Mouse (Mus musculus) cerebellum, adult 11 months (tissue): ENCODE data around the gene Hsdl2.
A peak's percentile ranks its signal among the peaks of the same experiment; 100 is the strongest.

Experiments used
- DNase-seq: peaks from one replicate; pipeline ENCODE4 v3.0.0; 2022

Hsdl2 gene

GRCm38 (mm10) chr4:59628255-59628654, 46.9 kb downstream of the Hsdl2 start:
- DNase-seq, result no peak

DNA sequence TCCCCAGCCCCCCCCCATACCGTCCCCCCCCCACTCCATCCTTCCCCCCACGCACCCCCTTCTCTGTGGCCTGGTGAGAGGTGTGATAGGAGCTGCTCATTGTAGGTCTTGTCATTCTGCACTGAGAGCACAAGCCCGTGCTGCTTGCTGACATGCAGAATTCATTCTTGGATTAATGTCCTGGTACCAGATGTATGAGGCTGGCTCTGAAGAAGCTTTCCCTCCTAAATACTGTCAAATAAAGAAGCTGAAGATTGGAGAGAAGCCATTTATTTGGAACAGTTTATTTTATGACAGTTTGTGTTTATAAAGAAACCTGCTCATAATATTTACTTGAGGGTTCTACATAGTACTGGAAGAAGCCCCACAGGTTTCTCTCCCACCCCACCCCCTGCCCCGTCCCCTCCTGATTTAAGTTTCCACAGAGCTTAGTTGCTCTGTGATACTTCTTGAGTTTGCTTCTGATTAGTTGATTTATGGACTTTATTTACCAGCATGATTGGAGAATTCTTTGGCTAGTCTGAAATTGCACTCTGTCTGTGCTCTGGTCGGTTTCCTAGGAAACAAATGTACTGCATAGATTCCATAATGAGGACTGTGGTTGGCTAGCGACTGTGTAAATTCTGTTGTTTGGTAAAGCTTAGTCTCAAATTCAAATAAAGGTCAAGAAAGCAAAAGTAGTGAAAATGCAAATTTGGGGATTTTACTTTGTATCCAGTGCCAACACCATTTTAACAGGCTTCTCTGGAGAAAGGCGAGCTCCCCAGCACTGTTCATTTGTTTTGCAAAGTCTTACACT, 47.9 kb downstream of the Hsdl2 start:
- DNase-seq, result no peak

DNA sequence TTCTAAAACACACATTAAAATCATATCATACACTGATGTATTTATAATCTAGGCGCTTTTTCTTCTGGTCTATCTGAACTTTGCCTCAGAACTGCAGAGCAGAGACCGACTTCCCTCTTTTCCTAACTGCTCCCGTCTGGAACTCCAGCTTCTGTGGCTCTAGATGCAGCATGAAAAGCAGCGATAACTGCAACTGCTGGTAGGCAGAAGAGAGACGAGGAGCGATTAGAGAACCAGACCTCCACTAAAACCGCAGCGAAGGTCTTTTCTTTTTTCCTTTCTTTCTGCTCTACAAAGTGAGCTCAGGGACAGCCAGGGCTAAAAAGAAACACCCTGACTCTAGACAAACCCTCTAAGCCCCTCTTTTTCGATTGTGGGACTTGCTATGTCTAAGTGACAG, 48.8 kb downstream of the Hsdl2 start:
- DNase-seq, result no peak

- DNase-seq, result no peak
These were observed 53.2 kb downstream of the Hsdl2 start for GRCm38 (mm10) chr4:59634532-59634931.

DNA sequence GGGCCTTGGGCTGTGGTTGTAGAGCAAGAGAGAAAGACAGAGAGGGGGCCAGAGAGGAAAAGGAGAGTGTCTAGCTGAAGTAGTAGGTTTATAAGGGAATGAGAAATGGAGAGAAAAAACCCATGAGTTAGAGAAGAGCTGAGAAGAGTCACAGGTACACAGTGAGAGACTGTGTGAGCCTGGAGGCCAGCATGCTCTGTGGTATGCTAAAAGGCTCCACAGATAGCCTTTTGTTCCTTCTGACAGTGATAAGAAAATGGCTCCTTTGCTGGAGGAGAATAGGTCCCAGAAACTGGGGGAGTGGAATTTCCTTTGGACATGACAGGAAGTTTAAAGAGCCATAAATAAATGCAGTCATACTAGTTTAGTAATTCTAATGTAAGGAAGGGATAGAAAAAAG, 57.8 kb downstream of the Hsdl2 start:
- no peak for DNase-seq

- DNase-seq, result no peak
These were observed 59.4 kb downstream of the Hsdl2 start for GRCm38 (mm10) chr4:59640720-59641119.

- DNase-seq, result no peak
These were observed 60.7 kb downstream of the Hsdl2 start for GRCm38 (mm10) chr4:59642039-59642438.

DNA sequence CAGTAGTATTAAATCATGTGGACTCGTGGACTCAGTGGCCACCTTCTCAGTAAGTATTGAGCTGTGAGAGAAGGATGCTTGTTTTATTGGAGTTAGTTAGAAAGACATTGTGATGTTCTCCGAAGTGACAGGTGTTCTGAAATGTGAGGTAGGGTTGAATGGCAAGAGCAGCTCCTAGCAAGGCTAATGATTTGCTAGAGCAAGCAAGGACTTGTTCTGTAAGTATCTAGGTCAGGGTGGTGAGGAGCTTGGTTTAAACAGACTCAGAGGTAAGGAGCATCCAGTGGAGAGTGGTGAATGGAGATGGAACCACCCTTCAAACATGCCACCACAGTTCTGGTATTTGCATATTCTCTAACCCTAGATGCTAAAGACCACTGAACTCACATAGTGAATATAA, 61.3 kb downstream of the Hsdl2 start:
- DNase-seq, result no peak

DNA sequence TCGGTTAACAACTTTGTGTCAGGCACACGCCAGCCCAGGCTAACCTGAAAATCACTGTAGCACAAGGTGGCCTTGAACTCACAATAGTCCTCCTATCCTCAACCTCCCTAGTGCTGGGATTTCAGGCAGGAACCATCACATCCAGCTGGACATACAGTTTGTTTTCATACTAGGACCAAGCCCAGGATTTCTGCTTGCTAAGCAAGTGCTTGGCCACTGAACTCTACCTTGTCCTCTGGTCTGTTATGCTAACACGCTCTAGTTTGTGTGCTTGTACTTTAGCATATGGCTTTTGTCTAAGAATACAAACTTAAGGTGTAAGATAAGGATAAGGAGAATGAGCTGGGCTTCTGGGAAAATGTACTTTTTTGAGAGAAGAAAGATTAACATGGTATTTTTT, 63.1 kb downstream of the Hsdl2 start:
- DNase-seq, result no peak

GRCm38 (mm10) chr4:59644992-59645391, 63.6 kb downstream of the Hsdl2 start:
- no peak for DNase-seq

GRCm38 (mm10) chr4:59645610-59646009, 64.2 kb downstream of the Hsdl2 start:
- no peak for DNase-seq

DNA sequence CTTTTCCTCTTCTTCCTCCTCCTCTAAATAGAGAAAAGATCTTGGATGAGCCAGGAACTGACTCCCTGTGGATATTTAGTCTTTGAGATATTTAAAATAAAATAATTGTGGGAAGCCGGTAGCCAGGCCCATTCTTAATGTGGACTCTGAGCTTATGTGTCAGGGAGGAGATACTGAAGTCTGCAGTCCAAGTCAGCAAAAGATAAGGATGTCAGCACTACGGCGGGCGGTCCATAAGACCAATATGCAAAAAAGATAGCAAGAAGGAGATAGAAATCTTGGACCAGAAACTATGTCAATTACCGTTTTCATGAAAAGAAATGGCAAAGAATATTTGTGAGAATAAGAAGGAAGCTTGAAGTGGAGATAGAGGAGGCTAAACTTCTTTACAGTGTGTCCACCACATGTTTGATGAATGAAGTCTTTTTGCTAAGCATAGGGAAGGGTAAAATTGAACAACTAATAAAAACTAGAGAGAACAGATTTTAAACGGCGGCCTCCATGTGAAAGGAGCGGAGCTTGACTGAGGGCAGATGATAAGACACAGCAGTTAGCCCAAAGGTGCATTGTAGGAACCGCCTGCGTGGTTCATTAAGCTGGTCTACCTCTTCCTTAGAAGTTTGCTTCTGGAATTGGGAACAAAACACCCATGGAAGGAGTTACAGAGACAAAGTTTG, 64.8 kb downstream of the Hsdl2 start:
- DNase-seq, result no peak

- no peak for DNase-seq
These were observed 67.8 kb downstream of the Hsdl2 start for GRCm38 (mm10) chr4:59649119-59649518.

DNA sequence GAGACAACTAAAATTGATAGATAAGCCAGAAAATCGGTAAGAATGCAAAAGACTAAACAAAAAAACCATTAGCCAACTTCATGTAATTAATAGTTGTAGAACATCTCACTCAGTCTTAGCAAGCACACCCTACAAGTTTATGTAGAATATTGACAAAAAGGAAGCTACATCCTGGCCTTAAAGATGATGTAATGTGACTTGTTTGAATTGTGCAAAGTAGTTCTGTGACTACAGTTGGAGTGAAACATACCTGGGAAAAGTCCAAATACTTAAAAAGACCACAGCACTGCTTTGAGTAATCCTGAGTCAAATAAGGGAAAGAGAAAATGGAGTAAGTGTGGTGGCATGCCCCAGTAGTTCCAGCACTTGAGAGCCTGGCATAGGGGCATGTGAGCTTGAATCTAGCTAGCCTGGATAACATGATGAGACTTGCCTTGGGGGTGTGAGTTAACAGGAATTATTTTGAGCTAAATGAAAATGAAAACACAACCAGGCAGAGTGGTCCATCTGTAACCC, 70.9 kb downstream of the Hsdl2 start:
- no peak for DNase-seq

DNA sequence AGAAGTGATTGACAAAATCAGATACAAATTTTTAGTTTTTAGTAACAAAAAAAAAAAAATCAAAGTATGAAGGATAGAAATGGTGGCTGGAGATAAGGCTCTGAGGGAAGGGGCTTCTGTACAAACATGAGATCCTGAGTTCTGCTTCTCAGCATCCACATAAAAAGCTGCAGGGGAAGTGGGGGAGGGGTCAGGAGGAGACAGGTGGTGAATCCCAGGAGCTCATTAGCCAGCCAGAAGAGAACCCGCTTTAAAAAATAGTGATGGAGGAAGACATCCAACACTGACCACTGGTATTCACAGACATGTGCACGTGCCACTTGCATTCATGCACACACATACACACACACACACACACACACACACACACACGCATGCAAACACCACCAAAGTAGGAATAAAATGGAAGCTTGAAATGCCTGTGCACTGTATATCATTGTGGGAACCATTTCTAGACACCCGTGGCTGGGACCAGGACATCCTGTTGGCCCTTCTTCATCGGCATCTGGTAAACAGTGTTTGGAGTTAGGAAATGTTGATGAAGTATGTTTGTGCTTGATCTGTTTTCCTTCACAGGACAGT, 74.8 kb downstream of the Hsdl2 start:
- DNase-seq, result peak; percentile 11

DNA sequence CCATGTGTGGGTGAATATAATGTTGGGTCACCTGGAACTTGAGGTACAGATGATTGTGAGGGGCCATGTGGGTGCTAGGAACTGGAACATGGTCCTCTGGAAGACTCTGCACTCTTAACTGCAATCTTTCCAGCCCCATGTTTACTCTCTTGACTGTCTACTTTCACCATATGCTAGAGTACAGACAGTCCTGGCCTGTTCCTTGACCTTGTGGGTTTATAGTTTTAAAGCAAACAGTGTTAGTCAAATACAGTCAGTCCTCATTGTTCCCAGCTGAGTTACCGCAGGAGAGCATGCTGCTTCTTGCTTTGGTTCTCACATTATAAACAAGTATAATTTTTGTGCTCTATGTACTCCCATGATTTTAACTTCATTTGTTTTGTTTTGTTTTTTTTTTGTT, 80.8 kb downstream of the Hsdl2 start:
- no peak for DNase-seq

DNA sequence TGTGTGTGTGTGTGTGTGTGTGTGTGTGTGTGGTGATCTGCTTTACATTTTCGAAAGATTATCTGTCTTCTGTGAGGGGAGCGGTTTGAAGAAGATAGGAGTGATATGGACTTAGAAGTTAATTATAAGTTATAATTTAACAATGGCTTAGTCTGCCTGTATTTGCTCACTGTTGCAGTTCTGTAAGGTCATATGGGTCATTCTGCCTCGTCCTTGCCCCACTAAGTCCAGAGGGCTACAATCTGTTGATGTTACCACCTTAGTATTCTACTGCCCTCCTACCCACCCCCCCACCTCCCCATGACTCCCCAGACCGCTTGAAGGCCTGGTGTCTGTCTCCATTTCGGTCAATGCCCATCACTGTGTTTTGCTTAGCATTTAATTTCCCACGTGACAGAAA, 82.1 kb downstream of the Hsdl2 start:
- DNase-seq, result no peak

DNA sequence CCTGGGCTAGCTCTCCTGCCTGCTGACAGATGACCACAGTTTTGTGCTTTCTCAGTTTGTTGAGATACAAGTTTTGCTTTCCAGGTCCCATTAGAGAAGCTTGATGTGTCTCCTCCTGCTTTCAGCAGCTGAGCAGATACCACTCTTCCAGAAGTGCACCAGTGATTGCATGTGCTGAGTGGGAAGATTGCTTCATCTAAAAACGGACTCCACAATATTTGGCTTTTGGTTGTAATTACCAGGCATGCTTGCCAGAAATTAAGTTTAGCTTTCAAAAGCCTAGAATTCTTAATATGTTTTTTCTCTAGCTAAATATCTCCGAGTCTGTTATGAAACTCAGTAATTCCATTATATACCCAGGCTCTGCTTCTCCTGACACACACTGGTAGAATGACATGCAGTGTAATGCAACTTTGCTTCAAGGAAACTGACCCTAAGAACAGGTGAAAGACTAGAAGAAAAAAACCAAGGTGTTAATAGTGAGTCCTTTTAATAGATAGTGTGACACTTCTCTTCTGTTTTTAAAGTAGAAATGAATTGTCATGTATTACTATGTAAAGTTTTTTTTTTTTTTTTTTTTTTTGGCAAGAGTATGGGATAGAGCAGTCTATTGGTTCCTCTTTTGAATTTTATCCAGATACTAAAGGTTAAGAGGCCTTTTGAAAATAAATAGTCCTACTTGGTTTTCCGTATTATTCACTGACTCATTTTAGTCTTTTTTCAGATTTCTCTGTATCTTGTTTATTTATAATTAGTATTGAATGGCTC, 85.4 kb downstream of the Hsdl2 start:
- no peak for DNase-seq

- DNase-seq, result no peak
These were observed 86.7 kb downstream of the Hsdl2 start for GRCm38 (mm10) chr4:59668050-59668449.
